Mouse (Mus musculus) heart, embryonic 16.5 days (tissue): ENCODE results near the gene Cish. TPM values are rescaled to one million over a fixed set of nuclear protein-coding genes. Genes with fewer than 3 reads are reported as not detected.

Source experiments
- ATAC-seq: fragments of 200-750 bp; cut with Nextera tagmentation; replicated peaks from 2 replicates; pipeline ENCODE4 v1.8.0; 2017; ENCODE audit warnings: moderate number of reproducible peaks; ENCODE audit not compliant: insufficient read depth, low FRiP score; ENCODE audit errors: extremely low read depth
- H3K27ac ChIP-seq: fragments of 300-500 bp; sonication (generic); 2 replicates; pipeline ENCODE4 v1.5.1; 2014; ENCODE audit warnings: mild to moderate bottlenecking, low read length, control low read depth, moderate library complexity
- H3K27me3 ChIP-seq: fragments of 300-500 bp; sonication (generic); 2 replicates; pipeline ENCODE4 v1.6.1; 2014; ENCODE audit warnings: low read length, mixed read lengths; ENCODE audit not compliant: control insufficient read depth, insufficient read depth
- H3K36me3 ChIP-seq: fragments of 300-500 bp; sonication (generic); 2 replicates; pipeline ENCODE4 v1.6.1; 2014; ENCODE audit not compliant: control insufficient read depth, insufficient read depth
- H3K4me1 ChIP-seq: fragments of 300-500 bp; sonication (generic); 2 replicates; pipeline ENCODE4 v1.6.1; 2014; ENCODE audit warnings: low read length, mixed read lengths; ENCODE audit not compliant: control insufficient read depth, insufficient read depth
- H3K4me2 ChIP-seq: fragments of 300-500 bp; sonication (generic); 2 replicates; pipeline ENCODE4 v1.6.1; 2014; ENCODE audit warnings: low read depth, mild to moderate bottlenecking, control low read depth, low read length
- H3K4me3 ChIP-seq: fragments of 300-500 bp; sonication (generic); 2 replicates; pipeline ENCODE4 v1.5.1; 2014; ENCODE audit warnings: mild to moderate bottlenecking, control low read depth, low read length
- H3K9ac ChIP-seq: fragments of 300-500 bp; sonication (generic); 2 replicates; pipeline ENCODE4 v1.6.1; 2014; ENCODE audit warnings: low read length, control low read depth
- H3K9me3 ChIP-seq: fragments of 300-500 bp; sonication (generic); replicated peaks from 2 replicates; pipeline ENCODE4 v1.6.1; 2016; ENCODE audit warnings: low read length; ENCODE audit not compliant: control insufficient read depth
- WGBS: fragments of 180-500 bp; shearing (Covaris S2); extraction: QIAGEN DNeasy Blood & Tissue Kit; methylation state at CpG from one replicate; pipeline ENCODE4 v1.1.7; 2014; 5-methylcytosine and 5-hydroxymethylcytosine counted together
- polyA plus RNA-seq: library from polyadenylated mRNA; unstranded; fragments of >200 nt; fragmentation: Nextera tagmentation; extraction: Ambion mirVana; gene quantifications from 2 replicates; pipeline ENCODE4 v1.2.1, GENCODE M21; 2015

Cish gene
- polyA plus RNA-seq, 1 experiment from 2014 or later: 44.4 TPM

- H3K4me1 ChIP-seq: peaks cover 18% of the 10 kb centered on the region
- ATAC-seq: no peak
- no peaks in the 10 kb centered on the region for H3K36me3 ChIP-seq
- H3K9me3 ChIP-seq: no peaks in the 10 kb centered on the region
- no peak overlapping the region for H3K4me2 ChIP-seq
- 71% methylated on average over 2 of the region's 2 CpGs for WGBS
- no peaks in the 10 kb centered on the region; the same call in 1 of the 2 replicates for H3K27me3 ChIP-seq
- no peak overlapping the region for H3K9ac ChIP-seq
- no peak overlapping the region for H3K27ac ChIP-seq
- no peak overlapping the region for H3K4me3 ChIP-seq
Measured at GRCm38 (mm10) chr9:107260429-107260828, 35.4 kb upstream of the Cish start.

GRCm38 (mm10) chr9:107260836-107261235 lies 35.0 kb upstream of the Cish start:
- ATAC-seq: no peak
- 60% methylated on average over 8 of the region's 8 CpGs for WGBS

DNA sequence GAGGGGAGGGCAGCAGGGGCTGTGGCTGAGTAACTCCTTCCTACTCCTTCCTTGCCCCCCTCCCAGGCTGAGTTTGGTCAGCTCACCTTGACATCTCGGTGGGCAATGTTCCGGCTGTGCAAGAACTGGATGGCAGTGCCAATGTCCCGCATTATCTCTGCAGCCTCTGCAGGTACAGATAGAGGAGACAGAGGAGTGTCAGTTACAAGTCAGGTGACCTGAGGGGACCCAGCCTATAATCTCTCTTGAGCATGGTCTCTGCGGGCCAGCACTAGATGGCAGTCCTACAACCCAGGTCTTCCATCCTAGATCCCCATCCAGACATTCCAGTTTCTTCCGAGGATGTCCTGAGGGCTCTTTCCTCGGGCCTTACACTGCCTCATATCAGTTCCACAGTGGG lies 34.0 kb upstream of the Cish start:
- no peak overlapping the region for H3K4me3 ChIP-seq
- H3K9me3 ChIP-seq: no peaks in the 10 kb centered on the region
- ATAC-seq: no peak
- peaks cover 18% of the 10 kb centered on the region for H3K4me1 ChIP-seq
- WGBS: 64% methylated on average over 6 of the region's 6 CpGs
- H3K27me3 ChIP-seq: no peaks in the 10 kb centered on the region; the same call in 1 of the 2 replicates
- H3K27ac ChIP-seq: no peak overlapping the region
- no peak overlapping the region for H3K9ac ChIP-seq
- no peaks in the 10 kb centered on the region for H3K36me3 ChIP-seq
- no peak overlapping the region for H3K4me2 ChIP-seq

More at GRCm38 (mm10) chr9:107260836-107261235, 35.0 kb upstream of the Cish start:
- H3K4me1 ChIP-seq: peaks cover 18% of the 10 kb centered on the region
- no peak overlapping the region for H3K9ac ChIP-seq
- no peak overlapping the region for H3K27ac ChIP-seq
- no peaks in the 10 kb centered on the region; the same call in 1 of the 2 replicates for H3K27me3 ChIP-seq
- no peak overlapping the region for H3K4me3 ChIP-seq
- no peaks in the 10 kb centered on the region for H3K36me3 ChIP-seq
- no peak overlapping the region for H3K4me2 ChIP-seq
- H3K9me3 ChIP-seq: no peaks in the 10 kb centered on the region

- Histone ChIP-seq H3K4me2 (no peak overlapping the region), H3K4me3 (no peak overlapping the region), H3K4me1 (peaks cover 18% of the 10 kb centered on the region), H3K27me3 (no peaks in the 10 kb centered on the region; the same call in 1 of the 2 replicates), H3K27ac (no peak overlapping the region), H3K9me3 (no peaks in the 10 kb centered on the region), H3K9ac (no peak overlapping the region), H3K36me3 (no peaks in the 10 kb centered on the region)
- no peak for ATAC-seq
- WGBS: 71% methylated on average over 7 of the region's 7 CpGs
Measured at GRCm38 (mm10) chr9:107262375-107262774, 33.5 kb upstream of the Cish start.

DNA sequence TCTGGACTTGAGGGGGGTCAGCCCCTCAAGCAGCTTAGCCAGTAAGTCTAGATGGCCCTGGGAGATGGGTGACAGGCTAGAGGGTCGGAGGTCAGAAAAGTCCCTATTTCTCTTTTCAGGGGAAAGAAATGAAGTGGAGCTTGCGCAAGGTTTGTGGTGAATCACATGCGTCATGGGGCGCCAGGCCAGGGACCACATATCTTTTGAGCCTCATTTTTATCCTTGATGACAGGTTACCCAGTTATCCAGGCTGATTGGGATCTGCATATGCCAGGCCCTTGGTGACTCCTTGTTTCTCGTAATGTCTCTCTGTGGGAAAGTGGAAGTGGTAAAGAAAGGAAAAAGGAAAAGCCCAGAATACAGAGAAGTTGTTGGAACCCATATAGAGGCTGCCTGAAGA lies 31.9 kb upstream of the Cish start:
- 92% methylated on average over 5 of the region's 5 CpGs for WGBS
- ATAC-seq: no peak

DNA sequence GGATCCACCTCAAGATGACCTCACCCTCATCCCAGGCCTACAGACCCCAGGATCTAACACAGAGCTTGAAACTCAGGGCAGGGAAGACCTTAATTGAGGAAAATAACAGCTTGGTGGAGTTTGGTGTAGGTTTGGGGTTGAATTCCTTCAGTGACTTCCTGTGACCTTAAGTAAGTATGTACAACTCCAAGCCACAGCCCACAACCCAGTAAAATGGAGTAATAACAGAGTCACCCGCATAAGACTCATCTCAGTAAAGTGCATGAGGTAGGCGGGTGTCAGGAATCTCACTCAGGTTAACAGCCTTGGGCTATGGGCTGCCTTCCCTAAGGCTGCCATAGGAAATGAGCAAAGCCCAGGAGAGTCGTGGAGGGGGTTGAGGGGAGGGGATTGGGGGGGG lies 31.1 kb upstream of the Cish start:
- Histone ChIP-seq H3K27me3 (no peaks in the 10 kb centered on the region; the same call in 1 of the 2 replicates), H3K9ac (no peak overlapping the region), H3K4me2 (no peak overlapping the region), H3K36me3 (no peaks in the 10 kb centered on the region), H3K4me3 (no peak overlapping the region), H3K9me3 (no peaks in the 10 kb centered on the region), H3K4me1 (peaks cover 8% of the 10 kb centered on the region), H3K27ac (no peak overlapping the region)
- 63% methylated on average over 3 of the region's 3 CpGs for WGBS
- no peak for ATAC-seq

More for the DNA sequence above, 31.9 kb upstream of the Cish start:
- no peak overlapping the region for H3K27ac ChIP-seq
- H3K4me2 ChIP-seq: no peak overlapping the region
- H3K36me3 ChIP-seq: no peaks in the 10 kb centered on the region
- H3K4me3 ChIP-seq: no peak overlapping the region
- no peak overlapping the region for H3K9ac ChIP-seq
- no peaks in the 10 kb centered on the region for H3K9me3 ChIP-seq
- peaks cover 15% of the 10 kb centered on the region for H3K4me1 ChIP-seq
- no peaks in the 10 kb centered on the region; the same call in 1 of the 2 replicates for H3K27me3 ChIP-seq

GRCm38 (mm10) chr9:107267028-107267427 lies 28.8 kb upstream of the Cish start:
- no peak overlapping the region for H3K9ac ChIP-seq
- H3K9me3 ChIP-seq: no peaks in the 10 kb centered on the region
- ATAC-seq: no peak
- H3K36me3 ChIP-seq: no peaks in the 10 kb centered on the region
- no peak overlapping the region for H3K4me3 ChIP-seq
- no peak overlapping the region for H3K4me2 ChIP-seq
- no peak overlapping the region for H3K27ac ChIP-seq
- 37% methylated on average over 1 of the region's 1 CpGs for WGBS
- H3K4me1 ChIP-seq: no peaks in the 10 kb centered on the region
- H3K27me3 ChIP-seq: no peaks in the 10 kb centered on the region; the same call in 1 of the 2 replicates

DNA sequence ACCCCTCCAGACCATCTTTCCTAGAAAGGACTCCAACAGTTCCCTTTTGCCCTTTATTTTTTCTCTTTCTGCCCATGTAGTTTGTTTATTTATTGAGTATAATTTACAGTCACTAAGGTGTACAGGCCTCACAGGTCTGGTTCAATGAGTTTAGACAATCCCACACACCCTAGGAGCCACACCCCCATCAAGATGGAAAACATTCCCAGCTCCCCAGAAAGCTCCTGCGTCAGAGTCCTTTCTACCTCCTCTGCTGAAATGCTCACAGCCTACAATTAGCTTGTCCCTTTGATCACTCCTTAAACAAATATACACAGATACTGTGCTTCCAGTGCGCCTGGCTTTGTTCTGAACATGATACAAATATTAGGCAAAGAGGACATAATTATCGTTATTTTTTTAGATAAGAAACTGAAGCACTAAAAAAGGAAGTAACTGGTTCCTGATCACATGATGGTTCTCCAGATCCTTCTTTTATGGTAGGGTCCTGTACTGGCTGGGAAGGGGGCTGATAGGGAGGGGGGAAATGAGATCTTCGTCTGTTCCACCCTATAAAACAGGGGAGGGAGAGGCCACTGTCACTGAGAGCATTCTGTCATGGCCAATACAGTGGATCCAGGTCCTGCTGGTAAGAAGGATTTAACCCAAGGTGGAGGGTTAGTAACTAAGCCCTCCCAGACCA lies 28.0 kb upstream of the Cish start:
- Histone ChIP-seq H3K4me3 (no peak overlapping the region), H3K36me3 (no peaks in the 10 kb centered on the region), H3K4me1 (peaks cover 4% of the 10 kb centered on the region; the same call in 1 of the 2 replicates), H3K9ac (no peak overlapping the region), H3K4me2 (no peak overlapping the region), H3K27me3 (no peaks in the 10 kb centered on the region; the same call in 1 of the 2 replicates), H3K9me3 (no peaks in the 10 kb centered on the region), H3K27ac (no peak overlapping the region)
- 45% methylated on average over 4 of the region's 4 CpGs for WGBS
- ATAC-seq: no peak

DNA sequence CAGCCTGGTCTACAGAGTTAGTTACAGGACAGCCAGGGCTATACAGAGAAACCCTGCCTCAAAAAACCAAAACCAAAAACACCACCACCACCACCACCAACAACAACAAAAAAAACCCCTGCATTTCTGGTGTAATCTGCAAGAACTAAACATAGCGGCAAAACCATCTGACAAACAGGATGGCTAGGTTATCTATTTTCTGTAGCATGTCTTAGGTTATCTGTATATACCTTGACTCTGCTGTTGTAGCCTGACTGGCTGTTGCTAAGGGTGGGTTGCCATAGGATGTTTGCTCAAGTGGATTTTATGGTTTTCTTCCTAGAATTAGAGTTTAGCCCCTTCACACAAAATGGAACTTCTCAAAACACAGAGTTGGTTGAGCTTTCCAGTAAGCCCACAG lies 26.1 kb upstream of the Cish start:
- ATAC-seq: no peak
- Histone ChIP-seq H3K27ac (no peak overlapping the region), H3K9me3 (no peaks in the 10 kb centered on the region), H3K4me2 (no peak overlapping the region), H3K36me3 (no peaks in the 10 kb centered on the region), H3K4me1 (peaks cover 4% of the 10 kb centered on the region; the same call in 1 of the 2 replicates), H3K9ac (no peak overlapping the region), H3K4me3 (no peak overlapping the region), H3K27me3 (no peaks in the 10 kb centered on the region; the same call in 1 of the 2 replicates)
- WGBS: 83% methylated on average over 1 of the region's 1 CpGs
